In the genomic region with DNA sequence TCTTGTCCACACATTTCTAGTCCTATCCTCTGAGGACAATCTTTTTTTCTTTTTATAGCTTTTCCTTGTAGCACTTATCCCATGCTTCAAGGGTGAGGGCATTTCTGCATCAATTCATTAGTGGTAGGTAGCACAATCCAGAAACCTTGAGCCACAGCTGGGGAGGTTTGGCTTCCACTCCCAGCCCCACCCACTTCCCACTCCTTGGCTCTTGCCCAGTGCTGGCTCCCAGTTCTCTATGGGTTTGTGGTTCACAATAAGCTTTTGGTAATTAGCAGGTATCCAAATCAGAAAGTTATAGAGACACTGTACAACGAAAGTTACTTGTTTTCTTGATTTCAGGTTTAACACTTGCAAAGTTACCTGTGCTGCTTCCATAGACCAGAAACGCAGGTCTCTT, we compare ENCODE assay signal across 21 mouse cellular contexts. TPM values are rescaled to one million over a fixed set of nuclear protein-coding genes. Genes with fewer than 3 reads are reported as not detected.
DNase-seq lines count a peak whose midpoint lies in the region; ATAC-seq lines count a peak whose summit lies in the region.
"Had no signal": no experiment of that assay in that cellular context is flagged by ENCODE, and none has a peak within 500 bp of the region (broad histone marks: within the 10 kb centered on the region; RNA-seq: fewer than 3 reads in every experiment).

No protein-coding gene starts in this region.

- peak; percentile 42 for DNase-seq in adrenal gland, postnatal 14 days
- DNase-seq in adrenal gland, adult 18-20 months (ENCODE audit: low spot score in 2 of 2): no peak
- DNase-seq in kidney, postnatal 25 days: peak; percentile 47 to 57
- peak; percentile 20 for DNase-seq in 3T3-L1 (ENCODE audit: low read depth, low spot score)
- DNase-seq in heart, postnatal 14 days: peak; percentile 44 to 45
- DNase-seq: B cell, adult 2 months; cerebellum, adult 18-20 months; gastrocnemius, postnatal 10 days; kidney, postnatal 4 days; midbrain, embryonic 14.5 days; spleen, adult 18-20 months; thymus, adult 18-20 months had no signal

- no peaks in the 10 kb centered on the region for H3K9me3 ChIP-seq in kidney, embryonic 16.5 days (ENCODE audit: low read length)
- no peaks in the 10 kb centered on the region for H3K9me3 ChIP-seq in intestine, embryonic 15.5 days
- H3K9me3 ChIP-seq: heart, embryonic 15.5 days; liver, embryonic 15.5 days had no signal

- H3K4me3 ChIP-seq in kidney, embryonic 16.5 days (ENCODE audit: low read length): no peak overlapping the region
- H3K4me3 ChIP-seq in intestine, embryonic 15.5 days (replicated peaks): no peak overlapping the region
- H3K4me3 ChIP-seq: erythroblast, embryonic 14.5 days; heart, embryonic 15.5 days; liver, embryonic 15.5 days had no signal

- no peak overlapping the region for H3K4me2 ChIP-seq in kidney, embryonic 16.5 days (replicated peaks; ENCODE audit: low read depth, low read length)
- H3K4me2 ChIP-seq in intestine, embryonic 15.5 days (replicated peaks): no peak overlapping the region
- H3K4me2 ChIP-seq: heart, embryonic 15.5 days; hindbrain, embryonic 14.5 days; liver, embryonic 15.5 days had no signal

- no peaks in the 10 kb centered on the region for H3K36me3 ChIP-seq in kidney, embryonic 16.5 days (ENCODE audit: insufficient read depth, low read length)
- H3K36me3 ChIP-seq in intestine, embryonic 15.5 days: no peaks in the 10 kb centered on the region
- H3K36me3 ChIP-seq: heart, embryonic 15.5 days; liver, embryonic 15.5 days had no signal

- H3K4me1 ChIP-seq in kidney, embryonic 16.5 days (ENCODE audit: insufficient read depth, low read length): peaks cover 21% of the 10 kb centered on the region
- H3K4me1 ChIP-seq in intestine, embryonic 15.5 days (replicated peaks): peaks cover 17% of the 10 kb centered on the region; the same call in 1 of the 2 replicates

- no peak for ATAC-seq in kidney, embryonic 16.5 days (ENCODE audit: low FRiP score, low TSS enrichment)
- ATAC-seq in CD4-positive, CD25-positive, alpha-beta regulatory T cell, adult 4 months: no peak
- no peak for ATAC-seq in intestine, embryonic 15.5 days
- ATAC-seq: forebrain, embryonic 16.5 days; intestine, postnatal 0 days had no signal

- intact Hi-C loops in heart, postnatal 14 days (cut with DNase I): no loop called here

- no peak overlapping the region for H3K27ac ChIP-seq in kidney, embryonic 16.5 days (ENCODE audit: low read length)
- no peak overlapping the region for H3K27ac ChIP-seq in intestine, embryonic 15.5 days
- H3K27ac ChIP-seq: heart, embryonic 15.5 days; hindbrain, embryonic 14.5 days; liver, embryonic 15.5 days had no signal

- WGBS in kidney, embryonic 16.5 days: 91% methylated on average over 2 of the region's 2 CpGs
- WGBS in intestine, embryonic 15.5 days: 94% methylated on average over 2 of the region's 2 CpGs

- no peaks in the 10 kb centered on the region for H3K27me3 ChIP-seq in kidney, embryonic 16.5 days (ENCODE audit: insufficient read depth, low read length)
- no peaks in the 10 kb centered on the region for H3K27me3 ChIP-seq in intestine, embryonic 15.5 days (replicated peaks)
- H3K27me3 ChIP-seq: heart, embryonic 15.5 days; liver, embryonic 15.5 days had no signal

- H3K9ac ChIP-seq in kidney, embryonic 16.5 days (replicated peaks; ENCODE audit: low read length): no peak overlapping the region
- no peak overlapping the region for H3K9ac ChIP-seq in intestine, embryonic 15.5 days
- H3K9ac ChIP-seq: heart, embryonic 15.5 days; hindbrain, embryonic 14.5 days; liver, embryonic 15.5 days had no signal

RNA-seq across cellular contexts. Expression of a gene that starts 38.8 kb away (rescaled TPM):
- total RNA-seq in adrenal gland, postnatal 14 days (2021): 26.0 and 27.3 TPM in 2 replicates
- total RNA-seq in adrenal gland, adult 18-20 months (2021): 10 to 100 TPM; 25.4 to 26.8 TPM
- 9.9 and 15.4 TPM in 2 replicates for polyA plus RNA-seq in kidney, embryonic 16.5 days (2015; fragmentation: Nextera tagmentation; extraction: Ambion mirVana)
- total RNA-seq in heart, postnatal 14 days (2021): 10 to 100 TPM; 17.1 to 18.6 TPM
- 10 to 100 TPM; 75.6 to 87.7 TPM for polyA plus RNA-seq in CD4-positive, CD25-positive, alpha-beta regulatory T cell, adult 4 months (2017; shearing (Covaris generic))
- polyA plus RNA-seq in intestine, embryonic 15.5 days (2015; fragmentation: Nextera tagmentation; extraction: Ambion mirVana): 12.5 and 13.5 TPM in 2 replicates

Comparison
In these comparisons a context has a peak if more than half of its experiments do, and no peak if none do; other contexts are left out.
1. DNase-seq: peak in adrenal gland, postnatal 14 days (single experiment), kidney, postnatal 25 days (2 of 2), 3T3-L1 (single experiment) and heart, postnatal 14 days (2 of 2); none in adrenal gland, adult 18-20 months (0 of 2).